Mouse (Mus musculus) ES-Bruce4 (cell line): ENCODE data around the gene Galns. TPM values are rescaled to one million over a fixed set of nuclear protein-coding genes. Genes with fewer than 3 reads are reported as not detected.
A peak's percentile ranks its signal among the peaks of the same experiment; 100 is the strongest.

Experiments used
- H3K27ac ChIP-seq: 2 replicates; pipeline ENCODE4 v1.5.1; 2012; ENCODE audit warnings: low read length, inconsistent platforms; ENCODE audit not compliant: insufficient read depth
- H3K27me3 ChIP-seq: 2 replicates; pipeline ENCODE4 v1.6.1; 2012; ENCODE audit warnings: mild to moderate bottlenecking, low read length, inconsistent platforms; ENCODE audit not compliant: control insufficient read depth, poor library complexity, insufficient read depth, severe bottlenecking
- H3K36me3 ChIP-seq: 2 replicates; pipeline ENCODE4 v1.6.1; 2012; ENCODE audit warnings: inconsistent platforms, mild to moderate bottlenecking, low read length, moderate library complexity; ENCODE audit not compliant: control insufficient read depth, poor library complexity, insufficient read depth, severe bottlenecking
- H3K4me1 ChIP-seq: one replicate; pipeline ENCODE4 v1.8.1; 2011; ENCODE audit warnings: low read length; ENCODE audit not compliant: control insufficient read depth, insufficient read depth
- H3K4me3 ChIP-seq: 2 replicates; pipeline ENCODE4 v1.5.1; 2011; ENCODE audit warnings: low read depth, mild to moderate bottlenecking, low read length
- H3K9ac ChIP-seq: 2 replicates; pipeline ENCODE4 v1.6.1; 2012; ENCODE audit warnings: low read depth, mild to moderate bottlenecking, inconsistent platforms; ENCODE audit not compliant: poor library complexity, severe bottlenecking
- H3K9me3 ChIP-seq: replicated peaks from 2 replicates; pipeline ENCODE4 v1.6.1; 2012; ENCODE audit warnings: mild to moderate bottlenecking, low read length, inconsistent platforms; ENCODE audit not compliant: control insufficient read depth, poor library complexity, insufficient read depth, severe bottlenecking
- CTCF ChIP-seq: IDR thresholded peaks from one replicate; pipeline ENCODE4 v1.8.1; 2011; ENCODE audit warnings: low read depth, low read length
- EP300 ChIP-seq: IDR thresholded peaks from 2 replicates; pipeline ENCODE4 v1.6.1; 2011; ENCODE audit warnings: low read depth, low read length; ENCODE audit not compliant: insufficient read depth
- POLR2A ChIP-seq: IDR thresholded peaks from one replicate; pipeline ENCODE4 v1.8.1; 2011; ENCODE audit warnings: low read length; ENCODE audit not compliant: insufficient read depth
- polyA plus RNA-seq: library from polyadenylated mRNA; stranded (reverse); fragments of >200 nt; gene quantifications from 2 replicates; pipeline ENCODE4 v1.2.4, GENCODE M21; 2011; ENCODE audit warnings: low read depth; ENCODE audit not compliant: missing spikeins, insufficient read depth, insufficient read length

Gene Galns
- polyA plus RNA-seq, 1 experiment, result 11.9 TPM

DNA sequence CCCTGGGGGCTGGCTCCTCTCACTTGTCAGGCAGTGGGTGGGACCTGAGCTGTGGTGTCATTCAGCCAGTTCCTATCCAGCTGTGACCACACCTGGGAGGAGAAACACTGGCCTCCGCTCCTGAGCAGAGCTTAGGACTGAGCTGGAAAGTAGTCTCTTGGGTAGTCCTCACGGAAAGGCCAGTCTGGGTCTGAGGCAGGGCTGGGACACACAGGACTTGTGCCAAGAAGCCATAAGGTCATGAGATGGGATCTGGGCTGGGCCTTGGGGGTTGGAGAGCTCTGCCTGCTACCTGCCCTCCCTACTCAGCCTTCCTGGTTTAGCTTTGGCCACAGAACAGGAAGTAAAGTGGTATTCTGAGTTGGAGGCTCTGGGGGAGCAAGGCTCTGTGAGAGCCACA lies 15.6 kb upstream of the Galns start:
- no peaks in the 10 kb centered on the region for H3K27me3 ChIP-seq
- H3K9me3 ChIP-seq, result no peaks in the 10 kb centered on the region
- H3K4me3 ChIP-seq, result no peak overlapping the region
- no peak overlapping the region for H3K27ac ChIP-seq
- no peaks in the 10 kb centered on the region for H3K36me3 ChIP-seq
- H3K9ac ChIP-seq, result no peak overlapping the region
- H3K4me1 ChIP-seq, result no peaks in the 10 kb centered on the region
- TF ChIP-seq POLR2A (no peak), CTCF (no peak)

DNA sequence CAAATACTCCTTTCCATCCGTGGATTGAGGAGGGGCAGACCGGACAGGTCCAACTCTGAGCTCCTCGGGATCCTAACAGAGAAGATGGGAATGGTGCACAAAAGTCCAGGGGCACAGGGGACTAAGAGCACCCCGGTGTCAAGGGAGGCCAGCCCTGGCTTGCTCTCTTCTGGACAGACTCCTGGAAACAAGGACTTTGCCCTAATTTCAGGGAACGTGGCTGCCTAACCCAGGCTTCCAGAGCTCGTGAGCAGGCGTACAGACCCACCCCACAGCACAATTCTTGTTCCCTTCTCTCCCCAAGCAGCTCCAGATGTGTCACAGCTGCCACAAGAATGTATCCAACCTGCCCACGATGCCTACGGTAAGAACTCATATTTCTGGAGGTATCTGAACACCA lies 14.5 kb upstream of the Galns start:
- Histone ChIP-seq H3K27ac (no peak overlapping the region), H3K4me3 (no peak overlapping the region), H3K9me3 (no peaks in the 10 kb centered on the region), H3K9ac (no peak overlapping the region), H3K4me1 (no peaks in the 10 kb centered on the region), H3K36me3 (no peaks in the 10 kb centered on the region), H3K27me3 (no peaks in the 10 kb centered on the region)
- TF ChIP-seq POLR2A, result no peak
- TF ChIP-seq CTCF, result no peak
- no peak for TF ChIP-seq EP300

GRCm38 (mm10) chr8:122624653-122625052 lies 13.4 kb upstream of the Galns start:
- Histone ChIP-seq H3K27me3 (no peaks in the 10 kb centered on the region), H3K9me3 (no peaks in the 10 kb centered on the region), H3K36me3 (no peaks in the 10 kb centered on the region), H3K4me3 (no peak overlapping the region), H3K9ac (no peak overlapping the region), H3K4me1 (no peaks in the 10 kb centered on the region), H3K27ac (no peak overlapping the region)
- TF ChIP-seq EP300 (no peak), CTCF (peak; percentile 34)

- Histone ChIP-seq H3K9ac (no peak overlapping the region), H3K27ac (no peak overlapping the region), H3K27me3 (no peaks in the 10 kb centered on the region), H3K4me1 (no peaks in the 10 kb centered on the region), H3K9me3 (no peaks in the 10 kb centered on the region), H3K36me3 (no peaks in the 10 kb centered on the region), H3K4me3 (no peak overlapping the region)
- no peak for TF ChIP-seq POLR2A
- no peak for TF ChIP-seq EP300
- TF ChIP-seq CTCF, result no peak
Measured at GRCm38 (mm10) chr8:122623844-122624642, 12.8 kb upstream of the Galns start.

DNA sequence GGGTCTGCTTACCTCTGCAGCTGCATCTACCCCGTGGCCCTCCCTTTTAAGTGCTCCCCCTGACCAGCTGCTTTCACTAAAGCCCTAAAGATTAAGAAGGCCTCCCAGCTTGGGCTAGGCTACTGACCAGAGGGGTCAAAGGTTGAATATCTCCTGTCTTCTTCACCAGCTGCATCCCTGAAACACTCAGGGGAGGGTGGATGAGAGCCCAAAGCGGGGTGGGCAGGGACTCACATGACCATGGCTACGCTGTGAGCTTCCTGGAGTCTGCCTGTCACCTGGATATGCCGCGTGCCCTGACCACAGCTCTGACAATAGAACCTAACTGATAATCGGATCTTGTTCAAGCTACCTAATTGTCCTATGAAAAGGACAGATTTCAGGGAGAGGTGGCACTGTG lies 11.5 kb upstream of the Galns start, which contains the start of gene Pabpn1l:
Gene Pabpn1l, minus strand, starts transcription at position 13 of the 400 bp plus-strand sequence.
- no peak within 1 kb of the TSS for H3K9ac ChIP-seq
- H3K36me3 ChIP-seq, result no peaks in the 10 kb centered on the region
- no peaks in the 10 kb centered on the region for H3K4me1 ChIP-seq
- no peaks in the 10 kb centered on the region for H3K27me3 ChIP-seq
- no peak for TF ChIP-seq EP300
- TF ChIP-seq CTCF, result no peak
- no peak for TF ChIP-seq POLR2A
- H3K9me3 ChIP-seq, result no peaks in the 10 kb centered on the region
- no peak within 1 kb of the TSS for H3K4me3 ChIP-seq
- H3K27ac ChIP-seq, result no peak within 1 kb of the TSS

DNA sequence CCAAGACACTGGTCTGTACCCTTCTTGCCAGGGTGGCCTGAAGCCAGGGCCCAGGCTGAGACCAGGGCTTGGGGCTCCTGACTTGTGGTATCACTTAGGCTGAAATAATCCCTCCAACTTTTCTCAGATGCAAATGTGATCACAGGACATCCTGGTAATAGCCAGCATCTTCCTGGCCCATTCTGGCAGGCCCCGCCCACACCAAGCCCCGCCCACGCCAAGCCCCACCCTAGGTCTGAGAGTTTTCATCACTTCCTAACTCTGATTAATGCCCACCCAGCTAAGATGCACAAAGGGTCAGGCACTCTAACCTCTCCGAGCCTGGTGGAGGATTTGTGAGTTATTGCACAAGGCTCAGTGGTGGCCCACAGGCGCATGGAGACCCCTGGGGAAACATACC lies 9.2 kb upstream of the Galns start:
- Histone ChIP-seq H3K36me3 (no peaks in the 10 kb centered on the region), H3K4me1 (no peaks in the 10 kb centered on the region), H3K9ac (no peak overlapping the region), H3K9me3 (no peaks in the 10 kb centered on the region), H3K27ac (no peak overlapping the region), H3K4me3 (no peak overlapping the region), H3K27me3 (no peaks in the 10 kb centered on the region)
- TF ChIP-seq EP300, result no peak
